Mouse (Mus musculus) frontal cortex, adult (tissue): ENCODE results near the gene Gm38655.
"Not testable (repeated sequence)": the region's sequence is repeated elsewhere in the genome, so short reads cannot be mapped to it uniquely, and the experiment has no call there.

Source experiments
- ATAC-seq: cut with Nextera tagmentation; 2 replicates; pipeline ENCODE4 v1.9.2; 2017; ENCODE audit warnings: mild to moderate bottlenecking, moderate library complexity, mixed read lengths; ENCODE audit not compliant: low TSS enrichment

Gm38655 gene

GRCm38 (mm10) chr17:25169706-25170105, 5.6 kb downstream of the Gm38655 start:
- no peak for ATAC-seq

GRCm38 (mm10) chr17:25165970-25166671, 9.2 kb downstream of the Gm38655 start:
- no peak for ATAC-seq

GRCm38 (mm10) chr17:25164770-25165169, 10.5 kb downstream of the Gm38655 start:
- no peak for ATAC-seq

- no peak for ATAC-seq
Observed at GRCm38 (mm10) chr17:25163387-25163786, 11.9 kb downstream of the Gm38655 start.

GRCm38 (mm10) chr17:25162161-25162560, 13.1 kb downstream of the Gm38655 start, which contains the start of gene Ccdc154:
TSS of gene Ccdc154 (plus strand) at chr17:25162461.
- ATAC-seq = no peak

- ATAC-seq = no peak
Observed at GRCm38 (mm10) chr17:25139960-25140359, 35.3 kb downstream of the Gm38655 start.

GRCm38 (mm10) chr17:25138803-25139202, 36.5 kb downstream of the Gm38655 start:
- no peak for ATAC-seq

- ATAC-seq = no peak
Observed at GRCm38 (mm10) chr17:25135622-25136021, 39.6 kb downstream of the Gm38655 start.

GRCm38 (mm10) chr17:25133275-25133698, 42.0 kb downstream of the Gm38655 start, which contains the start of gene Clcn7:
TSS of gene Clcn7 (plus strand) at chr17:25133391.
- peak; percentile 90 for ATAC-seq

GRCm38 (mm10) chr17:25130060-25130459, 45.2 kb downstream of the Gm38655 start:
- ATAC-seq = no peak

GRCm38 (mm10) chr17:25127681-25128080, 47.6 kb downstream of the Gm38655 start:
- ATAC-seq = no peak

- no peak for ATAC-seq
Observed at GRCm38 (mm10) chr17:25127079-25127478, 48.2 kb downstream of the Gm38655 start.

- not testable (repeated sequence) for ATAC-seq
Observed at GRCm38 (mm10) chr17:25125442-25126060, 49.7 kb downstream of the Gm38655 start.

GRCm38 (mm10) chr17:25123979-25124378, 51.3 kb downstream of the Gm38655 start:
- ATAC-seq = no peak
